ENCODE assay signal across 13 mouse cellular contexts in genomic region chr12:31256121-31256903, GRCm38 (mm10). TPM values are rescaled to one million over a fixed set of nuclear protein-coding genes. Genes with fewer than 3 reads are reported as not detected.
DNase-seq lines count a peak whose midpoint lies in the region; ATAC-seq lines count a peak whose summit lies in the region.
"Had no signal": no experiment of that assay in that cellular context is flagged by ENCODE, and none has a peak within 500 bp of the region (broad histone marks: within the 10 kb centered on the region; RNA-seq: fewer than 3 reads in every experiment).

No protein-coding gene starts in this region.

- no peaks in the 10 kb centered on the region for H3K9me3 ChIP-seq in lung, embryonic 16.5 days (ENCODE audit: control insufficient read depth, low read length)
- no peaks in the 10 kb centered on the region for H3K9me3 ChIP-seq in stomach, embryonic 16.5 days (replicated peaks; ENCODE audit: control insufficient read depth, low read length)
- H3K9me3 ChIP-seq: forebrain, embryonic 10.5 days; hindbrain, embryonic 13.5 days had no signal

- no peak for DNase-seq in lung, postnatal 4 days
- DNase-seq in kidney, adult 8-10 months = peak; percentile 75 to 92
- DNase-seq in kidney, postnatal 36 days = peak; percentile 67 to 93
- no peak for DNase-seq in right cerebral cortex, adult 18-20 months
- no peak for DNase-seq in left cerebral cortex, adult 9 months (ENCODE audit: low spot score in 2 of 2)
- DNase-seq: cerebellum, adult 9-10 months had no signal

- no peaks in the 10 kb centered on the region for H3K27me3 ChIP-seq in lung, embryonic 16.5 days (ENCODE audit: control insufficient read depth, insufficient read depth, low read depth, low read length)
- no peaks in the 10 kb centered on the region for H3K27me3 ChIP-seq in stomach, embryonic 16.5 days (ENCODE audit: control insufficient read depth, insufficient read depth, low read length)
- H3K27me3 ChIP-seq: CH12.LX; hindbrain, embryonic 13.5 days had no signal

- peaks cover 9% of the 10 kb centered on the region for H3K4me1 ChIP-seq in lung, embryonic 16.5 days (replicated peaks; ENCODE audit: control insufficient read depth, insufficient read depth, low read length)
- H3K4me1 ChIP-seq in stomach, embryonic 16.5 days (ENCODE audit: control insufficient read depth, insufficient read depth, low read length) = peaks cover 11% of the 10 kb centered on the region; the same call in 1 of the 2 replicates
- H3K4me1 ChIP-seq: hindbrain, embryonic 13.5 days had no signal

- H3K36me3 ChIP-seq in lung, embryonic 16.5 days (ENCODE audit: control insufficient read depth, insufficient read depth, low read length) = no peaks in the 10 kb centered on the region
- H3K36me3 ChIP-seq in stomach, embryonic 16.5 days (ENCODE audit: control insufficient read depth, insufficient read depth, low read length) = no peaks in the 10 kb centered on the region
- H3K36me3 ChIP-seq: forebrain, embryonic 10.5 days; hindbrain, embryonic 13.5 days had no signal

- peak overlapping the region; percentile 67 for H3K27ac ChIP-seq in lung, embryonic 16.5 days (ENCODE audit: low read length)
- H3K27ac ChIP-seq in stomach, embryonic 16.5 days (ENCODE audit: low read length) = peak overlapping the region; percentile 95
- H3K27ac ChIP-seq: forebrain, embryonic 10.5 days; hindbrain, embryonic 13.5 days had no signal

- no peak overlapping the region for H3K4me3 ChIP-seq in lung, embryonic 16.5 days (ENCODE audit: low read length)
- H3K4me3 ChIP-seq in stomach, embryonic 16.5 days (replicated peaks; ENCODE audit: low read length) = no peak overlapping the region
- H3K4me3 ChIP-seq: forebrain, embryonic 10.5 days; hindbrain, embryonic 13.5 days had no signal

- no peak overlapping the region for H3K9ac ChIP-seq in lung, embryonic 16.5 days (ENCODE audit: low read length)
- no peak overlapping the region for H3K9ac ChIP-seq in stomach, embryonic 16.5 days (ENCODE audit: low read length)
- H3K9ac ChIP-seq: hindbrain, embryonic 13.5 days had no signal

- peak; percentile 95 for ATAC-seq in lung, embryonic 16.5 days (ENCODE audit: low read depth)
- peak; percentile 92 for ATAC-seq in stomach, embryonic 16.5 days (ENCODE audit: insufficient read depth, low FRiP score)
- ATAC-seq in inflammation-experienced regulatory T-cells, adult 6 months = no peak

- no peak overlapping the region for H3K4me2 ChIP-seq in lung, embryonic 16.5 days (ENCODE audit: low read depth, low read length)
- peak overlapping the region; percentile 20 for H3K4me2 ChIP-seq in stomach, embryonic 16.5 days (ENCODE audit: low read depth, low read length)
- H3K4me2 ChIP-seq: heart, embryonic 11.5 days; hindbrain, embryonic 13.5 days had no signal

- WGBS in lung, embryonic 16.5 days = 57% methylated on average over 9 of the region's 9 CpGs
- 57% methylated on average over 9 of the region's 9 CpGs for WGBS in stomach, embryonic 16.5 days

RNA-seq across cellular contexts. Expression of gene Lamb1, which starts 8.7 kb away (rescaled TPM):
- polyA plus RNA-seq in lung, embryonic 16.5 days (2015; fragmentation: Nextera tagmentation; extraction: Ambion mirVana) = 121 and 131 TPM in 2 replicates
- 108 and 120 TPM in 2 replicates for polyA plus RNA-seq in stomach, embryonic 16.5 days (2015; fragmentation: Nextera tagmentation; extraction: Ambion mirVana)
- polyA plus RNA-seq in inflammation-experienced regulatory T-cells, adult 6 months (2017; shearing (Covaris generic)) = not detected

RNA-seq across cellular contexts. Expression of gene Gm6993, which starts 15.7 kb away (rescaled TPM):
- polyA plus RNA-seq in lung, embryonic 16.5 days (2015; fragmentation: Nextera tagmentation; extraction: Ambion mirVana) = not detected in 2 replicates
- polyA plus RNA-seq in stomach, embryonic 16.5 days (2015; fragmentation: Nextera tagmentation; extraction: Ambion mirVana) = not detected in 2 replicates
- polyA plus RNA-seq in inflammation-experienced regulatory T-cells, adult 6 months (2017; shearing (Covaris generic)) = not detected
- polyA plus RNA-seq: forebrain, embryonic 10.5 days; heart, embryonic 11.5 days; hindbrain, embryonic 13.5 days had no signal

Comparison
In these comparisons a context has a peak if more than half of its experiments do, and no peak if none do; other contexts are left out.
1. DNase-seq: peak in kidney, adult 8-10 months (2 of 2) and kidney, postnatal 36 days (2 of 2); none in lung, postnatal 4 days (0 of 2), right cerebral cortex, adult 18-20 months (single experiment) and left cerebral cortex, adult 9 months (0 of 2).
2. RNA of gene Lamb1, which starts 8.7 kb away (polyA plus RNA-seq): 121 to 131 TPM in lung, embryonic 16.5 days and 108 to 120 TPM in stomach, embryonic 16.5 days; not detected in inflammation-experienced regulatory T-cells, adult 6 months; every median in the first group is over 100 times any median in the second.